Mouse (Mus musculus) liver, postnatal 0 days (tissue): Measurements from ENCODE around the gene Espn.

Source experiments
- CTCF ChIP-seq: sonication (generic); IDR thresholded peaks from 2 replicates; pipeline ENCODE4 v1.5.1; 2016; ENCODE audit warnings: antibody characterized with exemption, low read depth
- EP300 ChIP-seq: IDR thresholded peaks from 2 replicates; pipeline ENCODE4 v1.6.1; 2016; ENCODE audit warnings: antibody characterized with exemption, low read depth, mild to moderate bottlenecking

GRCm38 (mm10) chr4:152185137-152185509, 33.0 kb upstream of the Espn start:
- TF ChIP-seq EP300: no peak
- peak; percentile 47 for TF ChIP-seq CTCF
